8 mouse cellular contexts compared by ENCODE assay signal in genomic region chr9:121880840-121881239, GRCm38 (mm10). TPM values are rescaled to one million over a fixed set of nuclear protein-coding genes. Genes with fewer than 3 reads are reported as not detected.
DNase-seq lines count a peak whose midpoint lies in the region; ATAC-seq and TF ChIP-seq lines count a peak whose summit lies in the region.

No protein-coding gene starts in this region.

- H3K9me3 ChIP-seq in forebrain, embryonic 12.5 days, result no peaks in the 10 kb centered on the region
- no peaks in the 10 kb centered on the region for H3K9me3 ChIP-seq in heart, embryonic 16.5 days (replicated peaks; ENCODE audit: control insufficient read depth, low read length)
- no peaks in the 10 kb centered on the region for H3K9me3 ChIP-seq in neural tube, embryonic 15.5 days (replicated peaks)

- H3K4me3 ChIP-seq in forebrain, embryonic 12.5 days (replicated peaks), result no peak overlapping the region
- no peak overlapping the region for H3K4me3 ChIP-seq in heart, embryonic 16.5 days (ENCODE audit: low read length)
- no peak overlapping the region for H3K4me3 ChIP-seq in lung, adult 2 months (replicated peaks; ENCODE audit: extremely low read depth, low read depth, low read length)
- H3K4me3 ChIP-seq in neural tube, embryonic 15.5 days (replicated peaks), result no peak overlapping the region

- H3K36me3 ChIP-seq in forebrain, embryonic 12.5 days (replicated peaks), result no peaks in the 10 kb centered on the region
- no peaks in the 10 kb centered on the region for H3K36me3 ChIP-seq in heart, embryonic 16.5 days (ENCODE audit: control insufficient read depth, insufficient read depth)
- no peaks in the 10 kb centered on the region for H3K36me3 ChIP-seq in neural tube, embryonic 15.5 days

- H3K4me2 ChIP-seq in forebrain, embryonic 12.5 days, result peak overlapping the region; percentile 24; the same call in 1 of the 2 replicates
- peak overlapping the region; percentile 40 for H3K4me2 ChIP-seq in heart, embryonic 16.5 days (ENCODE audit: low read depth, low read length)
- peak overlapping the region; percentile 32 for H3K4me2 ChIP-seq in neural tube, embryonic 15.5 days

- H3K27me3 ChIP-seq in forebrain, embryonic 12.5 days, result no peaks in the 10 kb centered on the region
- no peaks in the 10 kb centered on the region for H3K27me3 ChIP-seq in heart, embryonic 16.5 days (ENCODE audit: control insufficient read depth, insufficient read depth, low read length)
- H3K27me3 ChIP-seq in neural tube, embryonic 15.5 days (replicated peaks), result no peaks in the 10 kb centered on the region

- TF ChIP-seq POLR2A in lung, adult 2 months (IDR thresholded peaks at IDR 0.05; ENCODE audit: borderline replicate concordance, extremely low read depth, low read depth, low read length), result no peak

- no peak overlapping the region for H3K9ac ChIP-seq in forebrain, embryonic 12.5 days
- H3K9ac ChIP-seq in heart, embryonic 16.5 days (ENCODE audit: low read length), result no peak overlapping the region
- H3K9ac ChIP-seq in neural tube, embryonic 15.5 days (replicated peaks), result no peak overlapping the region

- ATAC-seq in CD4-positive, CD25-positive, alpha-beta regulatory T cell, adult 4 months, result peak; percentile 85
- ATAC-seq in forebrain, embryonic 12.5 days (ENCODE audit: low FRiP score), result no peak
- no peak; the same call in 1 of the 2 replicates for ATAC-seq in heart, embryonic 16.5 days (replicated peaks; ENCODE audit: extremely low read depth, insufficient read depth, low FRiP score)
- ATAC-seq in neural tube, embryonic 15.5 days (ENCODE audit: low FRiP score), result no peak

- H3K4me1 ChIP-seq in forebrain, embryonic 12.5 days, result no peaks in the 10 kb centered on the region
- H3K4me1 ChIP-seq in heart, embryonic 16.5 days (ENCODE audit: control insufficient read depth, insufficient read depth, low read length), result no peaks in the 10 kb centered on the region
- H3K4me1 ChIP-seq in lung, adult 2 months (ENCODE audit: control insufficient read depth, insufficient read depth, low read length), result peaks cover 3% of the 10 kb centered on the region
- peaks cover 5% of the 10 kb centered on the region; the same call in 1 of the 2 replicates for H3K4me1 ChIP-seq in neural tube, embryonic 15.5 days

- 26% methylated on average over 14 of the region's 14 CpGs for WGBS in forebrain, embryonic 12.5 days
- WGBS in heart, embryonic 16.5 days, result 22% methylated on average over 14 of the region's 14 CpGs
- WGBS in lung, adult 2 months, result 18% methylated on average over 14 of the region's 14 CpGs
- 35% methylated on average over 14 of the region's 14 CpGs for WGBS in neural tube, embryonic 15.5 days

- peak; percentile 86 for TF ChIP-seq CTCF in lung, adult 2 months (IDR thresholded peaks at IDR 0.05; ENCODE audit: insufficient read depth, low read length)

- no peak overlapping the region for H3K27ac ChIP-seq in forebrain, embryonic 12.5 days
- no peak overlapping the region for H3K27ac ChIP-seq in heart, embryonic 16.5 days (ENCODE audit: low read length)
- H3K27ac ChIP-seq in neural tube, embryonic 15.5 days (replicated peaks), result no peak overlapping the region

- DNase-seq in adrenal gland, postnatal 25 days, result peak; percentile 80
- peak; percentile 78 for DNase-seq in kidney, postnatal 14 days
- peak; percentile 59 for DNase-seq in lung, adult 2 months
- DNase-seq in thymus, postnatal 10 days (ENCODE audit: low spot score in 2 of 2), result peak; percentile 56 to 72

RNA-seq across cellular contexts. Expression of gene Ackr2, which starts 17.3 kb away (rescaled TPM):
- not detected for polyA plus RNA-seq in CD4-positive, CD25-positive, alpha-beta regulatory T cell, adult 4 months (2017; shearing (Covaris generic))
- 0.33 and 0.52 TPM in 2 replicates for total RNA-seq in adrenal gland, postnatal 25 days (2021)
- polyA plus RNA-seq in forebrain, embryonic 12.5 days (2016; fragmentation: Nextera tagmentation; extraction: Ambion mirVana), result 0.89 and 1.2 TPM in 2 replicates
- polyA plus RNA-seq in heart, embryonic 16.5 days (2015; fragmentation: Nextera tagmentation; extraction: Ambion mirVana), result 2.1 and 2.2 TPM in 2 replicates
- 43.2 and 46.8 TPM in 2 replicates for polyA plus RNA-seq in lung, adult 2 months (2012; rRNA removed)
- 1.5 and 1.7 TPM in 2 replicates for polyA plus RNA-seq in neural tube, embryonic 15.5 days (2015; fragmentation: Nextera tagmentation; extraction: Ambion mirVana)

RNA-seq across cellular contexts. Expression of gene Higd1a, which starts 22.7 kb away (rescaled TPM):
- polyA plus RNA-seq in CD4-positive, CD25-positive, alpha-beta regulatory T cell, adult 4 months (2017; shearing (Covaris generic)), result 100 to 1,000 TPM in 1 of 2 experiments, 10 to 100 TPM in 1; 94.5 to 129 TPM
- total RNA-seq in adrenal gland, postnatal 25 days (2021), result 77.9 and 79.7 TPM in 2 replicates
- polyA plus RNA-seq in forebrain, embryonic 12.5 days (2016; fragmentation: Nextera tagmentation; extraction: Ambion mirVana), result 153 and 158 TPM in 2 replicates
- 214 and 262 TPM in 2 replicates for polyA plus RNA-seq in heart, embryonic 16.5 days (2015; fragmentation: Nextera tagmentation; extraction: Ambion mirVana)
- polyA plus RNA-seq in lung, adult 2 months (2012; rRNA removed), result 11.6 and 24.4 TPM in 2 replicates
- polyA plus RNA-seq in neural tube, embryonic 15.5 days (2015; fragmentation: Nextera tagmentation; extraction: Ambion mirVana), result 149 and 169 TPM in 2 replicates

RNA-seq across cellular contexts. Expression of gene Cyp8b1, which starts 35.3 kb away (rescaled TPM):
- not detected for polyA plus RNA-seq in CD4-positive, CD25-positive, alpha-beta regulatory T cell, adult 4 months (2017; shearing (Covaris generic))
- total RNA-seq in adrenal gland, postnatal 25 days (2021), result 0.36 and 2.7 TPM in 2 replicates
- polyA plus RNA-seq in forebrain, embryonic 12.5 days (2016; fragmentation: Nextera tagmentation; extraction: Ambion mirVana), result not detected in 2 replicates
- 0.13 TPM in 1 of 2 replicates, not detected in the other for polyA plus RNA-seq in heart, embryonic 16.5 days (2015; fragmentation: Nextera tagmentation; extraction: Ambion mirVana)
- 0.90 and 1.1 TPM in 2 replicates for polyA plus RNA-seq in lung, adult 2 months (2012; rRNA removed)
- polyA plus RNA-seq in neural tube, embryonic 15.5 days (2015; fragmentation: Nextera tagmentation; extraction: Ambion mirVana), result not detected in 2 replicates

RNA-seq across cellular contexts. Expression of gene Ccdc13, which starts 41.6 kb away (rescaled TPM):
- polyA plus RNA-seq in CD4-positive, CD25-positive, alpha-beta regulatory T cell, adult 4 months (2017; shearing (Covaris generic)), result not detected
- 1.3 and 1.5 TPM in 2 replicates for total RNA-seq in adrenal gland, postnatal 25 days (2021)
- 3.1 and 3.6 TPM in 2 replicates for polyA plus RNA-seq in forebrain, embryonic 12.5 days (2016; fragmentation: Nextera tagmentation; extraction: Ambion mirVana)
- 0.34 and 0.42 TPM in 2 replicates for polyA plus RNA-seq in heart, embryonic 16.5 days (2015; fragmentation: Nextera tagmentation; extraction: Ambion mirVana)
- 4.2 and 5.1 TPM in 2 replicates for polyA plus RNA-seq in lung, adult 2 months (2012; rRNA removed)
- 2.1 and 4.0 TPM in 2 replicates for polyA plus RNA-seq in neural tube, embryonic 15.5 days (2015; fragmentation: Nextera tagmentation; extraction: Ambion mirVana)

Comparison
In these comparisons a context has a peak if more than half of its experiments do, and no peak if none do; other contexts are left out.
1. RNA of gene Ackr2, which starts 17.3 kb away (polyA plus RNA-seq): 43.2 to 46.8 TPM in lung, adult 2 months; 2.1 to 2.2 TPM in heart, embryonic 16.5 days, 1.5 to 1.7 TPM in neural tube, embryonic 15.5 days, 0.89 to 1.2 TPM in forebrain, embryonic 12.5 days and not detected in CD4-positive, CD25-positive, alpha-beta regulatory T cell, adult 4 months; every median in the first group is over 10 times any median in the second.
2. Peak in every context shown above with its lines, with median percentiles within 50 percentile points of each other: DNase-seq and H3K4me2 ChIP-seq.